Mouse (Mus musculus): ENCODE results near the gene Icam1. TPM values are rescaled to one million over a fixed set of nuclear protein-coding genes. Genes with fewer than 3 reads are reported as not detected.

Gene Icam1
- total and polyA plus RNA-seq, 3 experiments = 70.6 to 202 (median 102) TPM

- no peak for TF ChIP-seq ZNF384 (IDR thresholded peaks at IDR 0.05; ENCODE audit: low read depth, low read length)
- no peak for TF ChIP-seq JUN (IDR thresholded peaks at IDR 0.05; ENCODE audit: insufficient read depth, low read depth, low read length)
- TF ChIP-seq MYC (IDR thresholded peaks at IDR 0.05; ENCODE audit: low read depth, low read length) = peak; percentile 57; the same call in 1 of the 2 replicates
- TF ChIP-seq CTCF (conservative IDR thresholded peaks at IDR 0.05 in 1 of 2, IDR thresholded peaks at IDR 0.05 in 1 of 2; ENCODE audit: low read depth in 2 of 2, low read length in 2 of 2) = no peak
- TF ChIP-seq POLR2AphosphoS2 (IDR thresholded peaks at IDR 0.05; ENCODE audit: low read depth, low read length) = no peak
- peak; percentile 71 for TF ChIP-seq TCF12 (IDR thresholded peaks at IDR 0.05; ENCODE audit: low read depth, low read length)
- no peak for TF ChIP-seq HCFC1 (IDR thresholded peaks at IDR 0.05; ENCODE audit: low read depth, low read length)
- no peak for TF ChIP-seq CHD1 (IDR thresholded peaks at IDR 0.05; ENCODE audit: low read depth, low read length)
- no peak for TF ChIP-seq MAZ (IDR thresholded peaks at IDR 0.05; ENCODE audit: low read depth, low read length)
- TF ChIP-seq MAX (IDR thresholded peaks at IDR 0.05; ENCODE audit: low read length) = peak; percentile 73; the same call in 1 of the 2 replicates
- TF ChIP-seq TBP (conservative IDR thresholded peaks at IDR 0.05; ENCODE audit: low read depth, low read length) = peak; percentile 71
- TF ChIP-seq ETS1 (conservative IDR thresholded peaks at IDR 0.05; ENCODE audit: low read depth, low read length) = no peak
- TF ChIP-seq IRF4 (IDR thresholded peaks at IDR 0.05; ENCODE audit: low read depth, low read length) = no peak
- TF ChIP-seq NRF1 (IDR thresholded peaks at IDR 0.05; ENCODE audit: low read depth, low read length) = peak; percentile 70
- TF ChIP-seq MEF2A (IDR thresholded peaks at IDR 0.05; ENCODE audit: borderline replicate concordance, low read depth, low read length) = peak; percentile 16; the same call in 1 of the 2 replicates
- TF ChIP-seq JUND (conservative IDR thresholded peaks at IDR 0.05; ENCODE audit: low read depth, low read length) = no peak
- no peak for TF ChIP-seq MAFK (IDR thresholded peaks at IDR 0.05; ENCODE audit: insufficient replicate concordance, low read length)
- TF ChIP-seq ZMIZ1 (IDR thresholded peaks at IDR 0.05; ENCODE audit: low read depth, low read length) = no peak
- TF ChIP-seq SMC3 (IDR thresholded peaks at IDR 0.05; ENCODE audit: low read depth, low read length) = no peak
Observed at GRCm38 (mm10) chr9:21033136-21033535, 17.4 kb downstream of the Icam1 start (continued).

- Histone ChIP-seq H3K9ac (ENCODE audit: insufficient read depth, low read depth) (no peak overlapping the region), H3K4me1 (ENCODE audit: control insufficient read depth in 1 of 2, insufficient read depth in 2 of 2) (peaks cover 11 to 29% of the 10 kb centered on the region in 2 experiments), H3K79me2 (replicated peaks; ENCODE audit: control insufficient read depth, extremely low read depth, insufficient read depth, poor library complexity, severe bottlenecking) (no peaks in the 10 kb centered on the region), H3K27ac (ENCODE audit: insufficient read depth, low read depth) (no peak overlapping the region), H3K36me3 (replicated peaks in 1 of 2; ENCODE audit: control insufficient read depth in 1 of 2, insufficient read depth in 1 of 2, low read length in 1 of 2) (peaks cover 23 to 39% of the 10 kb centered on the region in 2 experiments), H3K27me3 (replicated peaks) (no peaks in the 10 kb centered on the region), H3K4me2 (ENCODE audit: insufficient read depth, low read depth, poor library complexity, severe bottlenecking) (no peak overlapping the region), H3K9me3 (replicated peaks; ENCODE audit: low read length) (no peaks in the 10 kb centered on the region), H3K4me3 (replicated peaks in 1 of 3; ENCODE audit: low read depth in 2 of 3, low read length in 2 of 3, poor library complexity in 1 of 3) (no peak overlapping the region)
- DNase-seq (ENCODE audit: extremely low read depth) = no peak
- TF ChIP-seq TBP (conservative IDR thresholded peaks at IDR 0.05; ENCODE audit: low read depth, low read length) = no peak
- no peak for TF ChIP-seq NRF1 (IDR thresholded peaks at IDR 0.05; ENCODE audit: low read depth, low read length)
- no peak for TF ChIP-seq USF2 (conservative IDR thresholded peaks at IDR 0.05; ENCODE audit: low read depth, low read length)
- TF ChIP-seq HCFC1 (IDR thresholded peaks at IDR 0.05; ENCODE audit: low read depth, low read length) = no peak
- in situ Hi-C loops (cut with MboI; ENCODE audit: low pct_ligation_motif_present, low pct_unique_long_range_greater_than_20kb, low sequenced_read_pairs) (loop anchor here (5.0 kb wide), 1 partner anchor 93 kb away; no protein-coding TSS in a partner anchor), dilution Hi-C loops (cut with MboI; ENCODE audit: extremely low pct_ligation_motif_present, extremely low pct_unique_long_range_greater_than_20kb, low sequenced_read_pairs) (no loop called here)
Observed at GRCm38 (mm10) chr9:21034481-21035085, 18.8 kb downstream of the Icam1 start.

Data from CH12.LX (cell line).